ENCODE assay signal across 41 mouse cellular contexts in the genomic region with DNA sequence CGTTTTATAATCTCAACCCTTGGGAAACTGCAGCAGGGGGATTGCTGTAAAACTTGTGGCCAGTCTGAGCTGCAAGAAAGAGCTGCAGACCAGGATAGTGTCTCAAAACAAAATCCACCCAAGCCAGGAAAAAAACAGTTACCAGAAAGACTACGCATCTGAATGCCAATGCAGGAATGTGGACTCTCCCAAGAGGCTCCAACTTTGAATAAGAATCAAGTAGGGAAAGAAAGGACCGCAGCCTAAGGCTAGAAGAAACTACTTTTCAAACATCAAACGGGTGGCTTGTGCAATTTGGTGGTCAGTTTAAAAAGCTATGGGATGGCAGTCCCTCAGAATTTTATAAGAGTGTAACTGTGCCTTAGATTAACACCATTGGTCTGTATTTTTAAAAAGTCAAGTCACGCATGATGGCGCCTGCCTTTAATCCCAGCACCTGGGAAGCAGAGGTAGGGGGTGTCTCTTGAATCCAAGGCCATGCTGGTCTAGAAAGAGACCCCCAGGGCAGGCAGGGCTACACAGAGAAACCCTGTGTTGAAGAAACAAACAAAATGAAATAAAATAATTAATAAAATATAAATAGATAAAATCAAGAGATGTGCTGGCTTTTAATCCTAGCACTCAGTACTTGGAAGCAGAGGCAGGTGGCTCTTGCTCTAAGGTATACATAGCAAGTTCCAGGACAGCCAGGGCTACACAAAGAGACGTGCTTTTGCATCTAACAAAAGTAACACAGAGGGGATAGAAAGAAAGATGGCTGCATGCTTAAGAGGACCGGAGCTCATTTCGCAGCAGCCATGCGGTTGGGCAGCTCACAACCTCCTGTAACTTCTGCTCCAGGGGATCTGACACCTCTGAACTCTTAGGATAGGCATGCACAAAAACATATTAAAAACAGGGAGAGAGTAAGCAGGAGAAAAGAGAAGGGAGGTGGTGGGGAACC. TPM values are rescaled to one million over a fixed set of nuclear protein-coding genes. Genes with fewer than 3 reads are reported as not detected.
DNase-seq lines count a peak whose midpoint lies in the region; ATAC-seq and TF ChIP-seq lines count a peak whose summit lies in the region.
"Had no signal": no experiment of that assay in that cellular context is flagged by ENCODE, and none has a peak within 500 bp of the region (broad histone marks: within the 10 kb centered on the region; RNA-seq: fewer than 3 reads in every experiment).

No protein-coding gene starts in this region.

- H3K4me2 ChIP-seq in midbrain, embryonic 11.5 days: no peak overlapping the region
- H3K4me2 ChIP-seq in liver, embryonic 13.5 days: peak overlapping the region; percentile 66
- H3K4me2 ChIP-seq: embryonic facial prominence, embryonic 13.5 days; forebrain, embryonic 13.5 days; hindbrain, embryonic 15.5 days; kidney, embryonic 15.5 days had no signal

- no peak overlapping the region for H3K27ac ChIP-seq in midbrain, embryonic 11.5 days (ENCODE audit: low read depth, low read length)
- H3K27ac ChIP-seq in midbrain, embryonic 10.5 days (replicated peaks): no peak overlapping the region
- H3K27ac ChIP-seq in MEL (ENCODE audit: control insufficient read depth, low read depth, low read length): peak overlapping the region; percentile 86
- H3K27ac ChIP-seq in liver, embryonic 13.5 days: no peak overlapping the region
- H3K27ac ChIP-seq in gastrocnemius, adult 2 months: no peak overlapping the region
- H3K27ac ChIP-seq: embryonic facial prominence, embryonic 13.5 days; forebrain, embryonic 13.5 days; heart, adult 2 months; hindbrain, embryonic 10.5 days; hindbrain, embryonic 15.5 days; kidney, embryonic 15.5 days had no signal

- peak in 1 of 2 experiments; percentile 31; a peak in 1 of 4 replicates for TF ChIP-seq EP300 in MEL (IDR thresholded peaks at IDR 0.05; ENCODE audit: low read depth in 1 of 2, low read length in 2 of 2)

- peaks cover 24% of the 10 kb centered on the region for H3K79me2 ChIP-seq in MEL (ENCODE audit: control insufficient read depth, insufficient read depth, low read length, poor library complexity)

- H3K27me3 ChIP-seq in midbrain, embryonic 11.5 days (ENCODE audit: control insufficient read depth, insufficient read depth, low read length): no peaks in the 10 kb centered on the region
- H3K27me3 ChIP-seq in midbrain, embryonic 10.5 days (ENCODE audit: low read depth, poor library complexity, severe bottlenecking): no peaks in the 10 kb centered on the region
- no peaks in the 10 kb centered on the region for H3K27me3 ChIP-seq in MEL (ENCODE audit: control insufficient read depth in 1 of 2, insufficient read depth in 2 of 2, low read length in 2 of 2)
- H3K27me3 ChIP-seq in liver, embryonic 13.5 days: no peaks in the 10 kb centered on the region
- H3K27me3 ChIP-seq: embryonic facial prominence, embryonic 13.5 days; forebrain, embryonic 13.5 days; hindbrain, embryonic 15.5 days; kidney, embryonic 15.5 days; megakaryocyte, embryonic 14.5 days had no signal

- no peaks in the 10 kb centered on the region for H3K9me3 ChIP-seq in midbrain, embryonic 11.5 days (ENCODE audit: control insufficient read depth, low read length)
- H3K9me3 ChIP-seq in midbrain, embryonic 10.5 days (replicated peaks): no peaks in the 10 kb centered on the region
- H3K9me3 ChIP-seq in MEL (replicated peaks; ENCODE audit: insufficient read depth, low read length): no peaks in the 10 kb centered on the region
- H3K9me3 ChIP-seq in liver, embryonic 13.5 days (replicated peaks): no peaks in the 10 kb centered on the region
- H3K9me3 ChIP-seq: embryonic facial prominence, embryonic 13.5 days; forebrain, embryonic 13.5 days; hindbrain, embryonic 10.5 days; hindbrain, embryonic 15.5 days; kidney, embryonic 15.5 days; megakaryocyte, embryonic 14.5 days had no signal

- H3K36me3 ChIP-seq in midbrain, embryonic 11.5 days (ENCODE audit: control insufficient read depth, insufficient read depth, low read length): no peaks in the 10 kb centered on the region
- no peaks in the 10 kb centered on the region for H3K36me3 ChIP-seq in midbrain, embryonic 10.5 days
- peaks cover 0 to 17% of the 10 kb centered on the region in 2 experiments; a peak in 3 of 4 replicates for H3K36me3 ChIP-seq in MEL (ENCODE audit: control insufficient read depth in 1 of 2, insufficient read depth in 2 of 2, low read length in 2 of 2)
- H3K36me3 ChIP-seq in liver, embryonic 13.5 days: no peaks in the 10 kb centered on the region
- H3K36me3 ChIP-seq: embryonic facial prominence, embryonic 13.5 days; hindbrain, embryonic 10.5 days; hindbrain, embryonic 15.5 days; kidney, embryonic 15.5 days had no signal

- WGBS in midbrain, embryonic 11.5 days: 78% methylated on average over 10 of the region's 10 CpGs
- WGBS in midbrain, embryonic 10.5 days: 83% methylated on average over 10 of the region's 10 CpGs
- 64% methylated on average over 10 of the region's 10 CpGs for WGBS in liver, embryonic 13.5 days (ENCODE audit: insufficient replicate concordance)

- no peak overlapping the region for H3K9ac ChIP-seq in midbrain, embryonic 11.5 days (ENCODE audit: low read length)
- peak overlapping the region; percentile 78 for H3K9ac ChIP-seq in MEL (ENCODE audit: control insufficient read depth, low read depth, low read length, poor library complexity, severe bottlenecking)
- H3K9ac ChIP-seq in liver, embryonic 13.5 days: peak overlapping the region; percentile 55
- H3K9ac ChIP-seq: embryonic facial prominence, embryonic 13.5 days; forebrain, embryonic 13.5 days; hindbrain, embryonic 15.5 days; kidney, embryonic 15.5 days had no signal

- no peaks in the 10 kb centered on the region for H3K4me1 ChIP-seq in midbrain, embryonic 11.5 days (ENCODE audit: control insufficient read depth, insufficient read depth, low read length)
- no peaks in the 10 kb centered on the region for H3K4me1 ChIP-seq in midbrain, embryonic 10.5 days
- H3K4me1 ChIP-seq in MEL (ENCODE audit: control insufficient read depth in 1 of 2, insufficient read depth in 2 of 2, low read length in 2 of 2): peaks cover 7 to 22% of the 10 kb centered on the region in 2 experiments
- peaks cover 15% of the 10 kb centered on the region for H3K4me1 ChIP-seq in liver, embryonic 13.5 days (replicated peaks)
- H3K4me1 ChIP-seq: embryonic facial prominence, embryonic 13.5 days; forebrain, embryonic 13.5 days; hindbrain, embryonic 15.5 days; kidney, embryonic 15.5 days had no signal

- peak; percentile 59 for DNase-seq in midbrain, embryonic 11.5 days (ENCODE audit: low spot score, missing footprints)
- DNase-seq in midbrain, embryonic 10.5 days (ENCODE audit: low spot score): no peak
- peak; percentile 69 for DNase-seq in MEL (ENCODE audit: low read depth, low spot score)
- no peak for DNase-seq in liver, embryonic 13.5 days
- no peak for DNase-seq in gastrocnemius, adult 2 months
- DNase-seq in right cerebral cortex, postnatal 36 days (ENCODE audit: low spot score in 2 of 2): no peak
- no peak for DNase-seq in thymus, postnatal 10 days (ENCODE audit: low spot score in 2 of 2)
- DNase-seq: adrenal gland, postnatal 14 days; B cell, adult 2 months; cerebellum, adult 18-20 months; heart, adult 2 months; heart, postnatal 14 days; kidney, adult 18-20 months; kidney, postnatal 25 days; lung, postnatal 36 days; midbrain, embryonic 14.5 days had no signal

- no peak for TF ChIP-seq POLR2A in MEL (IDR thresholded peaks at IDR 0.05; ENCODE audit: control insufficient read depth in 1 of 2, insufficient read depth in 1 of 2, low read depth in 1 of 2, low read length in 2 of 2, poor library complexity in 1 of 2)

- intact Hi-C loops in gastrocnemius, adult 2 months (cut with DNase I): no loop called here

- H3K4me3 ChIP-seq in midbrain, embryonic 11.5 days (ENCODE audit: low read depth, low read length): no peak overlapping the region
- no peak overlapping the region for H3K4me3 ChIP-seq in midbrain, embryonic 10.5 days
- H3K4me3 ChIP-seq in MEL (ENCODE audit: control insufficient read depth in 1 of 2, insufficient read depth in 1 of 2, low read depth in 2 of 2, low read length in 2 of 2): peak overlapping the region; percentile 66 to 76
- H3K4me3 ChIP-seq in liver, embryonic 13.5 days (replicated peaks): peak overlapping the region; percentile 35; the same call in 1 of the 2 replicates
- H3K4me3 ChIP-seq in gastrocnemius, adult 2 months: no peak overlapping the region
- H3K4me3 ChIP-seq: embryonic facial prominence, embryonic 13.5 days; forebrain, embryonic 13.5 days; heart, adult 2 months; hindbrain, embryonic 10.5 days; hindbrain, embryonic 15.5 days; kidney, embryonic 15.5 days; megakaryocyte, embryonic 14.5 days had no signal

- no peak for TF ChIP-seq CTCF in MEL (IDR thresholded peaks at IDR 0.05 in 2 of 3, conservative IDR thresholded peaks at IDR 0.05 in 1 of 3; ENCODE audit: control insufficient read depth in 1 of 3, insufficient read depth in 1 of 3, low read depth in 2 of 3, low read length in 3 of 3, poor library complexity in 1 of 3, severe bottlenecking in 1 of 3)
- TF ChIP-seq CTCF in gastrocnemius, adult 2 months (IDR thresholded peaks at IDR 0.05): no peak

- ATAC-seq in midbrain, embryonic 11.5 days (ENCODE audit: low FRiP score): no peak
- no peak for ATAC-seq in liver, embryonic 13.5 days (ENCODE audit: low read depth)
- ATAC-seq: forebrain, embryonic 13.5 days; inflammation-experienced regulatory T-cells, adult 6 months had no signal

- TF ChIP-seq RAD21 in MEL (IDR thresholded peaks at IDR 0.05; ENCODE audit: low read depth, low read length): no peak

RNA-seq across cellular contexts. Expression of a gene that starts 1.2 kb away (rescaled TPM):
- 0.05 TPM in 1 of 2 replicates, not detected in the other for polyA plus RNA-seq in midbrain, embryonic 11.5 days (2014; fragmentation: Nextera tagmentation; extraction: Ambion mirVana)
- 0.06 and 0.09 TPM in 2 replicates for polyA plus RNA-seq in midbrain, embryonic 10.5 days (2016; fragmentation: Nextera tagmentation; extraction: Ambion mirVana)
- 39.6 and 42.8 TPM in 2 replicates for total RNA-seq in MEL (2012; rRNA removed)
- polyA plus RNA-seq in MEL (2012; ENCODE audit: insufficient read depth in 1 of 2, insufficient read length in 2 of 2, low read depth in 1 of 2, low replicate concordance in 2 of 2, missing spikeins in 1 of 2): 10 to 100 TPM in 1 of 2 experiments, not detected in 1; 50.2 TPM
- polyA plus RNA-seq in liver, embryonic 13.5 days (2015; fragmentation: Nextera tagmentation; extraction: Ambion mirVana): 5.4 and 5.6 TPM in 2 replicates
- total RNA-seq in gastrocnemius, adult 2 months (2021): not detected
- total RNA-seq: adrenal gland, postnatal 14 days; gastrocnemius, adult 8-10 months; gastrocnemius, postnatal 4 days; heart, adult 2 months; heart, postnatal 14 days; layer of hippocampus, adult 18-20 months; layer of hippocampus, postnatal 10 days; left cerebral cortex, adult 18-20 months; left cerebral cortex, postnatal 14 days; liver, adult 2 months had no signal
- polyA plus RNA-seq: embryonic facial prominence, embryonic 13.5 days; forebrain, embryonic 13.5 days; frontal cortex, adult 2 months; heart, adult 2 months; hindbrain, embryonic 10.5 days; inflammation-experienced regulatory T-cells, adult 6 months; kidney, embryonic 15.5 days; neural tube, embryonic 14.5 days; small intestine, adult 2 months; stomach, embryonic 14.5 days; urinary bladder, adult 2 months had no signal

RNA-seq across cellular contexts. Expression of a gene that starts 6.5 kb away (rescaled TPM):
- polyA plus RNA-seq in midbrain, embryonic 11.5 days (2014; fragmentation: Nextera tagmentation; extraction: Ambion mirVana): 2.0 and 2.5 TPM in 2 replicates
- 1.6 and 1.7 TPM in 2 replicates for polyA plus RNA-seq in midbrain, embryonic 10.5 days (2016; fragmentation: Nextera tagmentation; extraction: Ambion mirVana)
- total RNA-seq in MEL (2012; rRNA removed): 4.5 and 4.9 TPM in 2 replicates
- polyA plus RNA-seq in MEL (2012; ENCODE audit: insufficient read depth in 1 of 2, insufficient read length in 2 of 2, low read depth in 1 of 2, low replicate concordance in 2 of 2, missing spikeins in 1 of 2): 1 to 10 TPM in 1 of 2 experiments, not detected in 1; 5.8 TPM
- polyA plus RNA-seq in liver, embryonic 13.5 days (2015; fragmentation: Nextera tagmentation; extraction: Ambion mirVana): 2.8 and 3.8 TPM in 2 replicates
- total RNA-seq in gastrocnemius, adult 2 months (2021): 1 to 10 TPM; 1.8 to 2.0 TPM

RNA-seq across cellular contexts. Expression of a gene that starts 17.5 kb away (rescaled TPM):
- not detected in 2 replicates for polyA plus RNA-seq in midbrain, embryonic 11.5 days (2014; fragmentation: Nextera tagmentation; extraction: Ambion mirVana)
- polyA plus RNA-seq in midbrain, embryonic 10.5 days (2016; fragmentation: Nextera tagmentation; extraction: Ambion mirVana): not detected in 2 replicates
- total RNA-seq in MEL (2012; rRNA removed): not detected in 2 replicates
- not detected for polyA plus RNA-seq in MEL (2012; ENCODE audit: insufficient read depth in 1 of 2, insufficient read length in 2 of 2, low read depth in 1 of 2, low replicate concordance in 2 of 2, missing spikeins in 1 of 2)
- not detected in 2 replicates for polyA plus RNA-seq in liver, embryonic 13.5 days (2015; fragmentation: Nextera tagmentation; extraction: Ambion mirVana)
- total RNA-seq in gastrocnemius, adult 2 months (2021): not detected
- total RNA-seq: adrenal gland, postnatal 14 days; common myeloid progenitor, adult 5-6 weeks; gastrocnemius, adult 8-10 months; gastrocnemius, postnatal 4 days; heart, adult 2 months; heart, postnatal 14 days; layer of hippocampus, adult 18-20 months; layer of hippocampus, postnatal 10 days; left cerebral cortex, adult 18-20 months; left cerebral cortex, postnatal 14 days; liver, adult 2 months; monocyte, adult 5-6 weeks had no signal
- polyA plus RNA-seq: embryonic facial prominence, embryonic 13.5 days; forebrain, embryonic 13.5 days; frontal cortex, adult 2 months; heart, adult 2 months; hindbrain, embryonic 10.5 days; hindbrain, embryonic 15.5 days; inflammation-experienced regulatory T-cells, adult 6 months; kidney, embryonic 15.5 days; limb, embryonic 11.5 days; liver, adult 2 months; midbrain, embryonic 14.5 days; neural tube, embryonic 14.5 days; small intestine, adult 2 months; stomach, embryonic 14.5 days had no signal

RNA-seq across cellular contexts. Expression of a gene that starts 55.1 kb away (rescaled TPM):
- not detected in 2 replicates for polyA plus RNA-seq in midbrain, embryonic 11.5 days (2014; fragmentation: Nextera tagmentation; extraction: Ambion mirVana)
- not detected in 2 replicates for polyA plus RNA-seq in midbrain, embryonic 10.5 days (2016; fragmentation: Nextera tagmentation; extraction: Ambion mirVana)
- 0.13 TPM in 1 of 2 replicates, not detected in the other for total RNA-seq in MEL (2012; rRNA removed)
- polyA plus RNA-seq in MEL (2012; ENCODE audit: insufficient read depth in 1 of 2, insufficient read length in 2 of 2, low read depth in 1 of 2, low replicate concordance in 2 of 2, missing spikeins in 1 of 2): under 1 TPM in 1 of 2 experiments, not detected in 1; 0.03 TPM
- not detected in 2 replicates for polyA plus RNA-seq in liver, embryonic 13.5 days (2015; fragmentation: Nextera tagmentation; extraction: Ambion mirVana)
- total RNA-seq in gastrocnemius, adult 2 months (2021): not detected
- total RNA-seq: adrenal gland, postnatal 14 days; common myeloid progenitor, adult 5-6 weeks; gastrocnemius, adult 8-10 months; gastrocnemius, postnatal 4 days; heart, adult 2 months; heart, postnatal 14 days; layer of hippocampus, adult 18-20 months; layer of hippocampus, postnatal 10 days; left cerebral cortex, adult 18-20 months; left cerebral cortex, postnatal 14 days; liver, adult 2 months; monocyte, adult 5-6 weeks had no signal
- polyA plus RNA-seq: frontal cortex, adult 2 months; heart, adult 2 months; heart, embryonic 14.5 days; hindbrain, embryonic 10.5 days; kidney, embryonic 15.5 days; liver, adult 2 months; lung, embryonic 16.5 days; stomach, embryonic 14.5 days; testis, adult 2 months; urinary bladder, adult 2 months had no signal

Comparison
In these comparisons a context has a peak if more than half of its experiments do, and no peak if none do; other contexts are left out.
1. DNase-seq: peak in midbrain, embryonic 11.5 days (single experiment) and MEL (single experiment); none in midbrain, embryonic 10.5 days (single experiment), liver, embryonic 13.5 days (single experiment), gastrocnemius, adult 2 months (single experiment), right cerebral cortex, postnatal 36 days (0 of 2) and thymus, postnatal 10 days (0 of 2).
2. H3K4me3 ChIP-seq: peak in MEL (2 of 2) and liver, embryonic 13.5 days (single experiment); none in midbrain, embryonic 11.5 days (single experiment), midbrain, embryonic 10.5 days (single experiment) and gastrocnemius, adult 2 months (single experiment).